Mouse (Mus musculus) midbrain, embryonic 13.5 days (tissue): Measurements from ENCODE around the gene Hace1. TPM values are rescaled to one million over a fixed set of nuclear protein-coding genes. Genes with fewer than 3 reads are reported as not detected.

Source experiments
- ATAC-seq: fragments of 200-750 bp; cut with Nextera tagmentation; 2 replicates; pipeline ENCODE4 v1.8.0; 2017; ENCODE audit warnings: mild to moderate bottlenecking, moderate TSS enrichment, moderate library complexity
- H3K27ac ChIP-seq: fragments of 300-500 bp; sonication (generic); 2 replicates; pipeline ENCODE4 v1.5.1; 2015; ENCODE audit warnings: inconsistent platforms, mild to moderate bottlenecking, moderate library complexity
- H3K27me3 ChIP-seq: fragments of 300-500 bp; sonication (generic); 2 replicates; pipeline ENCODE4 v1.6.1; 2015; ENCODE audit warnings: mild to moderate bottlenecking, inconsistent platforms
- H3K36me3 ChIP-seq: fragments of 300-500 bp; sonication (generic); 2 replicates; pipeline ENCODE4 v1.6.1; 2015; ENCODE audit warnings: mild to moderate bottlenecking, inconsistent platforms
- H3K4me1 ChIP-seq: fragments of 300-500 bp; sonication (generic); replicated peaks from 2 replicates; pipeline ENCODE4 v1.6.1; 2015; ENCODE audit warnings: inconsistent platforms
- H3K4me2 ChIP-seq: fragments of 300-500 bp; sonication (generic); replicated peaks from 2 replicates; pipeline ENCODE4 v1.6.1; 2015; ENCODE audit warnings: moderate library complexity, mild to moderate bottlenecking, inconsistent platforms
- H3K4me3 ChIP-seq: fragments of 300-500 bp; sonication (generic); replicated peaks from 2 replicates; pipeline ENCODE4 v1.5.1; 2015; ENCODE audit warnings: mild to moderate bottlenecking, inconsistent platforms
- H3K9ac ChIP-seq: fragments of 300-500 bp; sonication (generic); replicated peaks from 2 replicates; pipeline ENCODE4 v1.6.1; 2015; ENCODE audit warnings: mild to moderate bottlenecking, inconsistent platforms
- H3K9me3 ChIP-seq: fragments of 300-500 bp; sonication (generic); 2 replicates; pipeline ENCODE4 v1.6.1; 2016; ENCODE audit warnings: mild to moderate bottlenecking, inconsistent platforms
- WGBS: fragments of 180-500 bp; shearing (Covaris S2); methylation state at CpG from one replicate; pipeline ENCODE4 v1.1.7; 2015; 5-methylcytosine and 5-hydroxymethylcytosine counted together
- microRNA-seq: library from miRNA; unstranded; fragments of <30 nt; microRNA quantifications from one replicate; pipeline ENCODE4, GENCODE M21; 2016
- polyA plus RNA-seq: library from polyadenylated mRNA; unstranded; fragments of >200 nt; fragmentation: Nextera tagmentation; extraction: Ambion mirVana; gene quantifications from 2 replicates; pipeline ENCODE4 v1.2.1, GENCODE M21; 2015

The Hace1 gene
- polyA plus RNA-seq, 1 experiment from 2014 or later: 16.8 TPM

DNA sequence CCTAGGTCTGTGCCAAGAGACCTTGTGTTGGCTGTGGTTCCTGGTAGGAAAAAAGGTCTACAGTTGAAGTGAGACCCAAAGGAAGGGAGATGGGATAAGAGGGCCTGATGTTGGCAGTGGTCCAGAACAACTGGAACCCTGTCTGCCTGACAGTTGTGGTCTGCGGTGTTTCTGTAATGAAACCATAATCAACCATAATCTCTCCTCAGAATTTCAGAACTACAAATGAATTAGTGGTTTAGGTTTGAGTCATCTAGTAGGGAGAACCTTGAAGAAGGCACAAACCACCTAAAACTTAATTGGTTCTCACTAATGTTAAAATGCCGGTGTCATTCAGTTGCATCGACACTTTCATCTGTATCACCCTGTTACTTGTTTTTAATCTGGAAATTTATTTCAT lies 133.2 kb downstream of the Hace1 start:
- Histone ChIP-seq H3K27ac (peak overlapping the region; percentile 37), H3K36me3 (peaks cover 5% of the 10 kb centered on the region; the same call in 1 of the 2 replicates), H3K27me3 (no peaks in the 10 kb centered on the region), H3K4me2 (no peak overlapping the region), H3K4me1 (peaks cover 8% of the 10 kb centered on the region; the same call in 1 of the 2 replicates), H3K9ac (no peak overlapping the region), H3K4me3 (no peak overlapping the region), H3K9me3 (no peaks in the 10 kb centered on the region)
- ATAC-seq: no peak
- 67% methylated on average over 3 of the region's 3 CpGs for WGBS

DNA sequence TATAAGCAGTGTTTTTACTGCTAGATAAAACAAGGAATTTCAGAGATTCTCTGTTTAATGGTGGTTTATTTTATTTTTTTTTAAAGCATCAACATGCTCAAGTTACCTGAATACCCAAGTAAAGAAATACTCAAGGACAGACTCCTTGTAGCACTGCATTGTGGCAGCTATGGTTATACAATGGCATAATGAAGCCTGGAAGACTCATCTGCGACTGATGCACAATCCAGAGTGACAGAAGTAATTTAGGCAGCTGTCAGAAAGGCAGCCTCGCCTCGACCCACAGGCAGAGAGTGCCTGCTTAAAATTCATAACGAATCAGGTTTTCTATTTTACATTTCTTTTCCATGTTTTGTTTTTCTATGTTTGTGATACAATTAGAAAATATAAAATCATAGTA lies 133.7 kb downstream of the Hace1 start:
- Histone ChIP-seq H3K27me3 (no peaks in the 10 kb centered on the region), H3K4me1 (peaks cover 8% of the 10 kb centered on the region; the same call in 1 of the 2 replicates), H3K4me2 (no peak overlapping the region), H3K9me3 (no peaks in the 10 kb centered on the region), H3K36me3 (peaks cover 5% of the 10 kb centered on the region; the same call in 1 of the 2 replicates), H3K27ac (no peak overlapping the region), H3K4me3 (no peak overlapping the region), H3K9ac (no peak overlapping the region)
- 28% methylated on average over 4 of the region's 4 CpGs for WGBS
- ATAC-seq: 0 out of 2 replicates have a peak, but pooled peaks have one; percentile 57

Small RNA genes lying within 50 kb of the gene (microRNA-seq; reads per million reads assigned to microRNA genes)
- gene Gm27731: not detected

Other genes starting within 250 kb of the Hace1 start
- 0.90 and 1.3 TPM in 2 replicates for gene Bves, start 242.1 kb upstream of the Hace1 start, polyA plus RNA-seq
- gene Lin28b, start 91.4 kb upstream of the Hace1 start, polyA plus RNA-seq: 10.3 and 13.2 TPM in 2 replicates